Mouse (Mus musculus) small intestine, adult 2 months (tissue): ENCODE results near the gene Olfr924. TPM values are rescaled to one million over a fixed set of nuclear protein-coding genes. Genes with fewer than 3 reads are reported as not detected.

Experiments
- H3K27ac ChIP-seq: fragments of 200-500 bp; 2 replicates; pipeline ENCODE4 v1.5.1; 2012; ENCODE audit warnings: low read depth, low read length, control low read depth, inconsistent platforms; ENCODE audit not compliant: insufficient read depth
- H3K27me3 ChIP-seq: fragments of 200-500 bp; 2 replicates; pipeline ENCODE4 v1.6.1; 2012; ENCODE audit warnings: mild to moderate bottlenecking, moderate library complexity, low read length, inconsistent platforms; ENCODE audit not compliant: control insufficient read depth, insufficient read depth
- H3K36me3 ChIP-seq: fragments of 200-500 bp; 2 replicates; pipeline ENCODE4 v1.6.1; 2012; ENCODE audit warnings: mild to moderate bottlenecking, low read length, control low read depth, inconsistent platforms; ENCODE audit not compliant: control insufficient read depth, insufficient read depth
- H3K4me1 ChIP-seq: fragments of 200-500 bp; 2 replicates; pipeline ENCODE4 v1.6.1; 2012; ENCODE audit warnings: low read length, inconsistent platforms, mixed read lengths; ENCODE audit not compliant: control insufficient read depth, insufficient read depth, insufficient read length
- H3K4me3 ChIP-seq: fragments of 200-500 bp; 2 replicates; pipeline ENCODE4 v1.5.1; 2012; ENCODE audit warnings: low read depth, mild to moderate bottlenecking, control low read depth, inconsistent platforms, low read length, moderate library complexity
- CTCF ChIP-seq: fragments of 200-500 bp; IDR thresholded peaks from 2 replicates; pipeline ENCODE4 v1.5.1; 2012; ENCODE audit warnings: low read depth, mild to moderate bottlenecking, control low read depth, inconsistent platforms, low read length, moderate library complexity, mixed read lengths; ENCODE audit not compliant: insufficient replicate concordance, insufficient read length; ENCODE audit errors: extremely low read depth
- POLR2A ChIP-seq: fragments of 200-500 bp; IDR thresholded peaks from 2 replicates; pipeline ENCODE4 v1.6.1; 2012; ENCODE audit warnings: low read depth, mild to moderate bottlenecking, control low read depth, inconsistent platforms, low read length, moderate library complexity
- WGBS: fragments of 180-500 bp; shearing (Covaris S2); methylation state at CpG from one replicate; pipeline ENCODE4 v1.1.7; 2018; 5-methylcytosine and 5-hydroxymethylcytosine counted together
- polyA plus RNA-seq: library from polyadenylated mRNA; depleted of rRNA; stranded (reverse); fragments of >200 nt; gene quantifications from 2 replicates; pipeline ENCODE4 v1.2.3, GENCODE M21; 2012; rRNA removed

The Olfr924 gene
- polyA plus RNA-seq, 1 experiment: not detected

DNA sequence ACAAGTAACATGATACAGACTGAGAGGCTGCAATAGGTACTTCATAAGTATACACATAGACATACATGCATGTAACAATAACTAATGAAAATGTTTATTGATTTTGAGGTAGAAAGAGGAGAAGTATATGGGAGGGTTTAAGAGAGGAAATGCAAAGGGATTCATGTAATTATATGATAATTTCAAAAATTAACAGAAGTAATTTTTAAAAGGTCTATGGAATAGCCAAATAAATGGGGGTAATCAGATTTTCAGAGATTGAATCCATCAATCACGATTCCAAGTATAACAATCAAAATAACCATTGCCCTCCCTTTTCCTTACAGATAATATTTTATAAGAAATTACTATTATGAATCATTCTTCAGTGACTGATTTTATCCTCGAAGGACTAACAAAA, 32.6 kb downstream of the Olfr924 start, which contains the start of gene Olfr926:
Olfr926 (plus strand) TSS at position 301 of the 400 bp plus-strand sequence.
- WGBS: 74% methylated on average over 2 of the region's 2 CpGs
- TF ChIP-seq CTCF (no peak), POLR2A (no peak)
- Histone ChIP-seq H3K27ac (no peak within 1 kb of the TSS), H3K27me3 (no peaks in the 10 kb centered on the region), H3K4me3 (no peak within 1 kb of the TSS), H3K4me1 (no peaks in the 10 kb centered on the region), H3K36me3 (no peaks in the 10 kb centered on the region)

Other genes starting within 250 kb of the Olfr924 start
- not detected in 2 replicates for gene Olfr914, start 239.3 kb upstream of the Olfr924 start, polyA plus RNA-seq
- gene Olfr916, start 184.6 kb upstream of the Olfr924 start, polyA plus RNA-seq: not detected in 2 replicates
- not detected in 2 replicates for gene Olfr917, start 178.6 kb upstream of the Olfr924 start, polyA plus RNA-seq
- gene Olfr918, start 169.8 kb upstream of the Olfr924 start, polyA plus RNA-seq: not detected in 2 replicates
- not detected in 2 replicates for gene Olfr919, start 140.8 kb upstream of the Olfr924 start, polyA plus RNA-seq
- gene Vwa5a, start 126.2 kb upstream of the Olfr924 start, polyA plus RNA-seq: 2.9 and 6.3 TPM in 2 replicates
- gene Olfr920, start 92.2 kb upstream of the Olfr924 start, polyA plus RNA-seq: 0.04 TPM in 1 of 2 replicates, not detected in the other
- not detected in 2 replicates for gene Olfr921, start 71.4 kb upstream of the Olfr924 start, polyA plus RNA-seq
- gene Olfr922, start 29.8 kb upstream of the Olfr924 start, polyA plus RNA-seq: not detected in 2 replicates
- gene Olfr923, start 17.9 kb upstream of the Olfr924 start, polyA plus RNA-seq: not detected in 2 replicates
- gene Olfr26, start 10.6 kb downstream of the Olfr924 start, polyA plus RNA-seq: not detected in 2 replicates
- not detected in 2 replicates for gene Olfr926, start 32.7 kb downstream of the Olfr924 start, polyA plus RNA-seq
- not detected in 2 replicates for gene Olfr930, start 85.4 kb downstream of the Olfr924 start, polyA plus RNA-seq
- not detected in 2 replicates for gene Olfr933, start 127.9 kb downstream of the Olfr924 start, polyA plus RNA-seq
- not detected in 2 replicates for gene Olfr934, start 143.9 kb downstream of the Olfr924 start, polyA plus RNA-seq
- not detected in 2 replicates for gene Olfr935, start 155.2 kb downstream of the Olfr924 start, polyA plus RNA-seq
- not detected in 2 replicates for gene Olfr146, start 178.9 kb downstream of the Olfr924 start, polyA plus RNA-seq
- gene Olfr937, start 220.5 kb downstream of the Olfr924 start, polyA plus RNA-seq: not detected in 2 replicates
- not detected in 2 replicates for gene Olfr938, start 234.4 kb downstream of the Olfr924 start, polyA plus RNA-seq